Mouse (Mus musculus) embryo, embryonic 11.5 days (tissue): ENCODE measurements around the gene Doc2a.

Source experiments
- DNase-seq: peaks from one replicate; pipeline ENCODE4 v3.0.0-alpha.2; 2012; ENCODE audit warnings: low read depth, low spot score

Gene Doc2a

DNA sequence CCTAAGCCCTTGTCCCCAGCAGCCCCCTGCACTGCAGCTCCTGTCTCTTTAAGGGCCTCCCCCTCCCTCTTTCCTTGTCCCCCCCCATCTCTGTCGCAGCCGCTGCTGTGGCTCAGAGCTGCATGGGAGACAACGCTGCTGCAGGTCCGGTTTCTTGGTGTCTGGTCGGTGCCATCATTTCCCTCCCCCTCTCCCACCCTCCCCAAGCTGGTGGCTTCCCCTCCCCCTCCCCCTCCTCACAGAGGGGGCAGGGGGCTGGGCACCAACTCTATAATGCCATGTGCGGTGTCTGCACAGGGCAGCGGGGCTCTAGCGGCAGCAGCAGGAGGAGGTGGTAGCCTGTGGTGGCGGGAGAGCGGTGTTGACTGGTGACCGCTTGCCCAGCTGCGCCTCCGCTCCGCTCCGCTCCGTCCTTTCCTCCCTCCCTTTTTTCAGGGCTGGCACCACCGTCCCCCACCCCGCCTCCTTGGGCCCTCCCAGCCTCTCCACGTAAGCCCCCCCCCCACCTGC is 24.0 kb upstream of the Doc2a start:
- no peak for DNase-seq

DNA sequence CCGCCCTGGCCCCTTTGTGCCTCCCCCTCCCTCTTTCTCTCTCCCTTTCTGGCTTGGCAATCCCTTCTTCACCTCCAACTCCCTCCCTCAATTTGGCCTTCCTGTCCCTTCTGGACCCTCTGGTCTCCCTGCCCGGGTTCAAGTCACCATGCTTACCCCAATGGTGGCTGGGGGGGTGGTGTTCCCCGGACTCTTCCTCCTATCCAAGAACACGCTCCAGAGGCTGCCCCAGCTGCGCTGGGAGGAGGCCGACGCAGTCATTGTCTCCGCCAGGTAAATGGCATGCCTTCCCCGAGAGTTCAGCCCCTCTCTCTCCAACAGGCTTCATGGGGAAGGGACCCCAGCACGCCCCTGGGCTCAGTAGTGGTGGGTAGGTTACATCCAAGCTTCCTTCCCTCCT is 23.3 kb upstream of the Doc2a start:
- no peak for DNase-seq

DNA sequence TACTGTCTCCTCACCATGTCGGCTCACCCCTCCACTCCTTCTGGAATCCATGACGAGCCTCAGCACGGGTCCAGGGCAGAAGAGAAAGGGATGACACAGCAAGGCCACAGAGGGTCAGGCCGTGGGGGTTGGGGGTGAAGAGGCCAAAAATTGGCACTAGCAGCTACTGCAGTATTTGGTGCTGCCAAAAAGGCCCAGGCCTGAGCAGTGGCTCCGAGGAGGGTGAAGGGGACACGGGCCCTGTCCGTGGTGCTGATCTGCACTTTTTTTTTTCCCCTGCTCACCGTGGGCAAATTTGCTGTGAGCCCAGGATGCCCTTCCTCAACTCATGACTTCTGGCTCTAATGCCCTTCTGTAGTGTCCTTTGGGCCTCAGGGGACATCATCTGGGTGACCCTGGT is 21.8 kb upstream of the Doc2a start:
- DNase-seq = no peak

DNA sequence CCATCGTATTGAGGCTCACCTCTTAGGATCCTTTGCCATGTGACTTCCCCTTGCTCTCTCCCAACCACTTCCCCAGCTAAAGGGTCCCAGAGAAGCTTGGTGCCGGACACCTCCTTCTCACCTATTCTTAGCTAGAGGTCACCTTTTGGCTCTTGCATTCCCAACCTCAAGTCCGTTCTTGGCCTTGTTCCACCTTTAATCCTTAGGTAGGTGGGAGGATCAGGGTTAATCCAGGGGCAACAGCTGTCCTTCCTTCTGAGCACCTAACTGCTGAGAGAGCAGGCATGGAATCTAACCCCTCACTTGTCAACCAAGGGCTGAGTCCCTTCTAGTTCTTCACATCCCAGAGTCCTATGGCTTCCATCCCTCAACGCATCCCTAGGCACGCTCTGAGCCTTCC is 21.3 kb upstream of the Doc2a start:
- DNase-seq = no peak

DNA sequence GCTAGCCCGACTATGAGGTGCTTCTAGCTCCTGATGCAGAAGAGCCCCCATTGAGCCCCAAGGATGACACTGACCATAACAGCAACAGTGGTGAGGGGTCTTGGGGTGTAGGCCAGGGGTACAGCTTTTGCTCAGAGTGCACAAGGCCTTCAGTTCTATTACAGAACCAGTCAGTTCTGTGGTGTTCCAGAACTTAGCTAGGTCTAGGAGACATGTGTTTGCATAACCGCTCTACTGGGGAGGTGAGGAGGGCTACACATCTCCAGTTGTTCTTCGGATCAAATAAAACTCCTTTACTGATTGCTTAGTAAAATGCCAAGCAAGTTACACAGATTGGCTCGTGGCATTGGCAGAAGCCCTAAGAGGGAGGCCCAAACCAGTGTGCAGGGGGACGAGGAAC is 15.7 kb upstream of the Doc2a start, which contains the start of gene 4930451I11Rik:
Gene 4930451I11Rik, minus strand, starts transcription at position 101 of the 400 bp plus-strand sequence.
- no peak for DNase-seq

DNA sequence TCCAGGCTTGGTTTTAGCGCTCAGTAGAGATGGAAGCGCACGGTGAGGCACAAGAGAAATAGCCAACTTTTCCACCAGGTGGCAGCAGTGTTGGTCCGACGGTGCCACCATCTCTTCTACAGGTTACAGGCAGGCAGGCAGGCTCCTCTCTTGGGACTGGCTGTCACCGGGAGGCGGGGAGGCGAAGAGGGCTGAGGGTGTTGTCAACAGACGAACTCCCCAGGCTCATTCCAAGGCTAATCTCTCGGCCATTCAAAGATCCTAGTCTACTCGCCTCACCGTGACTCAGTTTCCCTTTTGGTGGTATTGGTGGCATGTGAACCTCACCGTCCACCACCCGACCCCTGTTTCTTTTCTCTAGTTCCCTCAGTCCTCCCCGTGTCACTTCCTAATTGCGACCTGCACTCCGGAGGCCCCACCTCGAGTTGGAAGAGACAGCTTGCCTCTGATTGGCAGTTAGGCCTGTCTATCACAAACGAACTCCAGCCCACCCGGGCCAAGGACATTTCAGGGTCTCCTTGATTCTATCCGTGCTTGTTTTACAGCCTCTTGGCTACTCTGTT is 15.1 kb upstream of the Doc2a start:
- DNase-seq = peak; percentile 64

DNA sequence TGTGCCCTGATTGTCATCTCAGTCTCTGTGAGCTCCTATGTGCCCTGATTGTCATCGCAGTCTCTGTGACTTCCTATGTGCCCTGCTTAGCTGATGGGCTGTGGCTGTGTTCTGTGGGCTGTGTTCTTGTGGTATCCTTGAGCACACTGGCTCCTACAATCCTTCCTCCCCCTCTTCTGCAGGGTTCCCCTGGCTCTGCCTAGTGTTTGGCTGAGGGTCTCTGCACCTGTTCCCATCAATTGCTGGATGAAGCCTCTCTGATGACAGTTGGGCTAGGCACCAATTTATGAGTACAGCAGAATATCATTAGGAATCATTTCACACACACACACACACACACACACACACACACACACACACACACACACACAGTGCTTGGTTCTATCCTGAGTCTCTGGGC is 13.9 kb upstream of the Doc2a start:
- no peak for DNase-seq

DNA sequence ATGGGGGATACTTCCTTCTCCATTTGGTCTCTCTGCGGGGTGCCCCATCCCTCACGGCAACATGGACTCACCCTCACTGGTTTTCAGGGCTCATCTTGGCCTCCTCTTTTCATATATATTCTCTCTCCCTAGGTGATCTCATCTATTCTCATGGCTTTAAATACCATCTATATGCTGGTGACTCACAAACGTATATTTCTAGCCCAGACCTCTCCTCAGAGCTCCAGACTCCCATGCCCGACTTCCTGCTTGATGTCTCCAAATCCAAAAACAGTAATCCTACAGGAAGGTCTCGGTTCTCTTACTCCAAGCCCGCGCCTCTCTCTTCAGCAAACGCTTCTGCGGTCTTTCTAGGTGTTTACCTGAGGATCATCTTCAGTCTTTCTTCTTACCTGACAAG is 3.9 kb upstream of the Doc2a start:
- DNase-seq = no peak

DNA sequence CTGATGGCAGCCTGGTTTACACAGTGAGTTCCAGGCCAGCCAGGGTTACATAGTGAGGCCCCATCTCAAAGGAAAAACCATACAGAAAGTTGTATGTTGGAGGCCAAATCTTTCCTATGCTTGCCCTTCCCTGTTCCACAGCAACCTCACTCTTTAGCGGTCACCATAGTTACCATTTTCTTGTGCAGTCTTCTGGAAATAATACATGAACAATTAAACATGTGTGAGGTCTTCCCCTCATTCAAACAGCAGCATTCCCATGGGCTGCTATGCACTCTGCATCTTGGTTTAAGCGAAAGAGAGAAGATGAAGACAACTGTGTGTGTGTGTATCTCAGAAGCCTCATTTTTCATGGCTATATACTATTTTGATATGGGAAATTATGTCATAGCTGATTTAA is 1.7 kb upstream of the Doc2a start:
- no peak for DNase-seq

DNA sequence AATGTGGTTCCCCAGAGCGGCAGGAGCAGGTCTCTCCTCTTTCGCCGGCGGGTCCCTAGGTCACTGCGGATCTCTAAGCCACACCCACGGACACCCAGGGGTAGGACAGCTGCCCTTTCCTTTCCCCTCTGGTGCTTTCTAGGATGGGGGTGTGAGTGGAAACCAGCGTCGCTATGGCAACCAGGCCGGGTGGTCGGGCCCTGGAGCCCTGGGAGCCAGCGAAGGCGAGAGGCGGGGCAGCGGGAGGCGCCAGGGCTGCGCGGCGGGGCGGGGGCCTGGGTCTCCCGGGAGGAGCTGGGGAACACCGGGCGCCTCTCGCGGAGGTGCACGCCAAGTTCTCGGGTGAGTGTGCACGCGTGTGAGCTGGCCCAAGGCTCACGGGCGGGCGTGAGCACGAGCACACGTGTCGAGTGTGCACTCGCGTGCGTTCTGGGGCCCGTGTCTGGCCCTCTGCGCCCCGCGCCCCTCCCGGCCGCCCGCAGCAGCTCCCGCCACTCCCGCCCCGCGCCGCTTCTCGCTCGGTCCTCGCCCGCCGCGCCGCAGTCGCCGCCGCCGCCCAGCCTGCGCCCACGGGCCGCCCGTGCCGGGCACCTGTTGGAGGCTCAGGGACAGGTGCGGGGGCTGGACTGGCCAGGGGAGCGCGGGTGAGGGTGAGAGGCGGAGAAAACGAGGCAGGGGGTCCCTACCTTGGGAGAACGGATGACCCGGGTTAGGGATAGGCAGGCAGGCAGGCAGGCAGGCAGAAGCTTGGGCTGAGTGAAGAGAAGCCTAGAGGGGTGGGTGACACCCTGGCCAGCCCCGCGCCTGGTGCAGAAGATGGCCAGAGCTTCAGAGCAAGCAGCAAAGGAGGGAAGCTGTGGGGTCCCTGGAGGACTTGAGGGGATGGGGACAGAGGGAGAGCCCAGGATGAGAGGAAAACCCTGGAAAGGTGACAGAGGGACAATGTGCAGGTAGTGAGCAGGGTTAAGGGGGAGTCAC is 494 bp downstream of the Doc2a start:
- no peak for DNase-seq

DNA sequence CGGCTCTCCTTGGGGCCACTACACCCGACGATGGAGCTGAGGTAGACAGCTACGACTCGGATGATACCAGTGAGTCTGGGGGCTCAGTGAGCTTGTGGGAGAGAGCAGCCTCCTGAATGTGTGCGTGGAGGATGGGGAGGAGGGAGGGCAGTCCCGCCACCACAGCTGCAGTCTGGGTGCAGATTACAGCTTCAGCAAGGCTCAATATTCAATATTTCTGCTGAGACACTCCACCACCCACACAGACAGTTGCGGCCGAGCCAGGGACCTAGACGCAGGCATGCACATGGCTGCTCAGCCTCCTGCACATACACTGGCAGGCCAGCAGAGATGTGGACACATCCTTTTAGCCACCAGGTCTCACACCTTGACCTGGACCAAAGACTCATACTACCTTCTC is 1.6 kb downstream of the Doc2a start:
- no peak for DNase-seq

DNA sequence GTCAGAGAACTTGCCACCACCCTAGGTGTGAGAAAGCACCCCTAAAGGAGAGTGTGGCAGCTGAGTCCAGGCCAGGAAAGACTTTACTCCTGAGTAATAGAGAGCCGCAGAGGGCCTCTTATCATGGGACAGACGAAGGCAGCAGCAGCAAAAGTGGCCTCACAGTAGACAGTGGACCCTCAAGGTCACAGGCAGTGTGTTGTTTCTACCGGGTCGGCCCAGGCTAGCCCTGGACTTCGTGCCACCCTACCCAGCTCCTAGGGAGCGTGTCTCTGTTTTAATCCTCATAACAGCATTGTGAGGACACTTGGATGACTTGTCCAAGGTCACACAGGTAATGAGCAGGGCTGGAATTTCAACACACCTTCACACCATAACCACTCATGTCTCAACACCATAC is 2.9 kb downstream of the Doc2a start:
- DNase-seq = no peak

DNA sequence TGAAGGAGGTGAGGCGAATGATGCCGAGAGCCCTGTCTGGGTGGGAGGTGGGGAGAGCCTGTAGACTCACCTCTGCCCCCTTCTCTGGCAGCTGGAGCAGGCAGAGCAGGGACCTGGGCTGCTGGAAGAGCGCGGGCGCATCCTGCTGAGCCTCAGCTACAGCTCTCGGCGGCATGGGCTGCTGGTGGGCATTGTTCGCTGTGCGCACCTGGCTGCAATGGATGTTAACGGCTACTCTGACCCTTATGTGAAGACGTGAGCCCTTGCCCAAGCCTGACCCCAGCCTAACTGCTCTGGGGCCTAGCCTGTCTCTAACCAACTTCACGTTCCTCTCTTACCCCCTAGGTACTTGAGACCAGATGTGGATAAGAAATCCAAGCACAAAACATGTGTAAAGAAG is 4.0 kb downstream of the Doc2a start:
- no peak for DNase-seq

DNA sequence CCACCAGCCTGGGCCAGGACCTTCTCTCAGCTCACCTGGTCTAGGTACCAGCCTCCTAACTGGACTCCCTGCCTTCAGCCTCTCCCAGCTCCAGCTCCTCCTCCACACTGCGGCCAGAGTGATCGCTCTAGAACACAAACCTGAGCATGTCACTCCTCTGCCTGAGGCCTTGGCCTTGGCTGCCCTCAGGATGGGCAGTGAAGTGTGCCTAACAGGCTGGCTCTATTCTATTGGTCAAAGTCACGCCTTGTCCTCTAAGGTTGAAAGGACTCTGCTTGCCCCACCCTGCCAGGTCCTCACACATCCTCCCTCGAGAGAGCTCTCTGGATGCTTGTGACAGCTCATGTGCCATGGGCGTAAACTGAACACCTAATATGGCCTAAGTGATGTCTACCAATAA is 6.2 kb downstream of the Doc2a start:
- no peak for DNase-seq

DNA sequence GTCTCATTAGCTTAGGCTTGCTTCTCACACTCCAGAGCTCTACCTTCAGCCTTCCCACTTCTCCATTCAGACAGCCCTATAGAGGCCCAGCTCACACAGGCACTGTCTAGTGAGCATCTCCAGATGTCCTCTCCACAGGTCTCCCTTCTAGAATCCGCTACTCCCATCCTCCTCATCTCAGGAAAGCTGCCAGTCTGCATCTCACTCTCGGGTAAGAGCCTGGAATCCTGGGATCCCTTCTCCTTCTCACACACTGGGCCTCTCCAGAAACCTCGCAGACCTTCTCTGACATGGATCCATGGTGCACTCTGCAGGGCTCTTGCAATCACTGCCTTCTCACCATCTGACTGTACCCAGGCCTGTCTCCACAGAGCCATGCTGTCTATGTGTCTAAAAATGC is 8.4 kb downstream of the Doc2a start:
- no peak for DNase-seq

DNA sequence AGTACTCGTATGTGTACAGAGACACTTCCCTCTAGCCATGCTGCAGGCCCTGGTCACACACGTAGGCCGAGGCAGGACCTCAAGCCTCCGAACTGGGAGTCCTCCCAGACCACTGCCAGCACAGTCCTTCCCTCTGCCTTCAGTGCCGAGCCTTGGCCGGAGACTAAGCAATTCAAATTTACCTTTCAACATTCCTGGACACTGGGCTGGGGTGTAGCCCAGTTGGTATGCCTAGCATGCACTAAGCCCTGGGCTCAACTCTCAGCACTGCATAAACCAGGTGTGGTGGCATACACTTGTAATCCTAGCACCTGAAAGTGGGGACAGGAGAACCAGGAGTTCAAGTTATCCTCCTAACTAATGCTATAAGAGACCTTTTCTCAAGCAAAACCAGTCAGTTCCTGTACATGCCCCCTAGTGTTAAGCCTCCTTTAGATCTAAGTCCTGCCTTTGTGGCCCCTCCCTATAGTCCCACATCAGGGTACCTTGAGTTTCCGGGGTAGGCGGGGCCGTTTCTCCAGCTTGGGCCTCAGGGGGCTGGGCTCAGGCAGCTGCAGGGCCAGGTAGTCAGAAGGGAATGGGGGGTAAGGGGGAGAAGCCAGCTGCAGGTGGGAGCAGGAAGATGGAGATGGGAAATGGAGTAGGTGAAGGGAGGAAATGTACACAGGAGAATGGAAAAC is 9.7 kb downstream of the Doc2a start:
- no peak for DNase-seq

DNA sequence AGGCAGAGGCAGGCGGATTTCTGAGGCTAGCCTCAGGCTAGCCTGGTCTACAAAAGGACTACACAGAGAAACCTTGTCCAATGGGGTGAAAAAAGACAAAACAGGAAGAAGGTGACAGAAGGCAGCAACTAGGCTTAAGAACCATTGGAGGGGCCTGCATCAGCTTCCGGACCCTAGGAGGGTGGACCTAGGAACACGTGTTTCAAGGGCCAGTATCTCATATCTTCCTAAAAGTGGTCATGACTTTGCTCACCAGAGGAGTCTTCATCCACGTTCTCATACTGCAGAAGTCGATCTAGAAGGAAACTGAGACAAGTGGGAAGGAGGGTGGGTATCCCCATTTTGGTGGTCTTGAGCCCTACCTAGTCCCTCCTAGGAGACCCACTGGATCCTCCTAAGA is 13.8 kb downstream of the Doc2a start:
- no peak for DNase-seq

DNA sequence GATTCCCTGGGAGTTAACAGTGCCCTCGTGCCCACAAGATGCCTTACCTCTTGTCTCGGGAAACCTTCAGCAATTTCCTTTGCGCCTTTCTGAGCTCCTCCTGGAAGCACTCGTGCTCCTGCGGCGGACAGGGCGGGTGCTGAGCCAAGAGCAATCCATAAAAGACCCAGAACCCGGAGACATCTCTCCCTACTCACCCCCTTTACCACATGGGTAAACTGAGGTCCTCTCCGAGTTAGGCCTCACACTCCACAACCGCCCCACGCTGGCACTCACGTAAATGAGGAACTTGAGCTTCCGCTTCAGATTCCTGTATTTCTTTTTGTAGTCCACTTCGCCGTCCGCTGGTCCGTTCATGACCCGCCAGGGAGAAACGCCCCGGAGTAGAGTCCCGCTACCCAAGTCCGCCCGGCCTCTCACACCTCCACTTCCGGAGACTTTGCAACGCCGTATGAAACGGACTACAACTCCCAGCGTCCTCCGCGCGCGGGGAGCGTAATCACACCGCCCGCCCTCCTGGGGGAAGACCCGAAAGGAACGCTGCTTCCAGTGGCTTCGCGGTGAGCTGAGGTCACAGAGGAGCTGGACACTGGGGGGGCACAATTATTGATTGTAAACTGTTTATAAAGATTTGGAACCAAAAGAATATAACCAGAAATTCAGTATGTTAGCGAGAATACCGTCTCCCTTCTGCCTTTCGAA is 14.4 kb downstream of the Doc2a start, which contains the start of gene Hirip3:
Gene Hirip3, plus strand, starts transcription at position 544 of the 702 bp plus-strand sequence.
- DNase-seq = peak; percentile 92

DNA sequence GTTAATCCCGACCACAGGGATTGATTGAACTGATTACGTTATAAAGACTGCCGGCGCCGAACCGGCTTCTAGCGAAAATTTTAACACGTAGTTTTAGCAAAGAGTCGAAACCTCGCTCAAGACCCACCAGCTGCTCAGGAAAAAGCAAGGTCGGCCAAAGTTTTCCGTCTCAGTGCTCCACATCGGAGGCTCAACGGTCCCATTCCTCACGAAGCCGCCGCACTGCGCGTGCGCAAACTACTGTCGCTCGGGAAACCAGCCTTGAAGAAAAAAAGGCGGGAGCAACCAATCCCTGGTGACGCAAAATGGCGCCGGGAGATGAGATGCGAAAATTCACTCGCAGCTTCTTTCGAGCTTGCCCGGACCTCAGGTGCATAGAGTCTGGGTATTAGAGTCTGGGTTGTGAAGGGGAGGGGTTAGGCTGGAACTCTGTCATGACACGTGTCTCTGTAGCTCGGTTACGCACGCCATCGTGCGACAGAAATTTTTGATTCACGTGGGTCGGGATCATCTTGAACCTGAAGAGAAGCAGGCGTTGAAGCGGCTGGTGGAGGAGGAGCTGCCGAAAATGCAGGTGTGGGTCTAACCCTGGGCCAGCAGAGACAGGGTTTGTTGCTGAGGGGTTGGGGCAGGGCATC is 15.1 kb downstream of the Doc2a start, which contains the start of gene Ino80e:
Gene Ino80e, minus strand, starts transcription at position 231 of the 638 bp plus-strand sequence.
- DNase-seq = peak; percentile 94

DNA sequence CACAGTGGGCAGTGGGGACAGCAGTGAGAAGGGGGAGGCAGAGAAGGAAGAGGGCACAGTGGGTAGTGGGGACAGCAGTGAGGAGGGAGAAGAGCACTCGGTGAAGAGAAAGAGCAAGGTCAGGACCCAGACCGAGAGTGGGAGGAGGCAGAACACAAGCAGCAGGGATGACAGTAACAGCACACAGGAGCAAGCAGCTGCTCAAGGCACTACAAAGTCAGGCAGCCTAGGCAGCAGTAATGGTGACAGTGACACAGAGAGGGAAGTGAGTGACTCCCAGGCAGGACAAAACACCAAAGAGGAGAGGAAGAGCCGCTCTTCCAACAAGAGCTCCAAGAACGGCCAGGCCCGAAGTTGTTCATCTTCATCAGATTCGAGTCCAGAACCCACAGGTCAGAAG is 16.6 kb downstream of the Doc2a start:
- DNase-seq = no peak

DNA sequence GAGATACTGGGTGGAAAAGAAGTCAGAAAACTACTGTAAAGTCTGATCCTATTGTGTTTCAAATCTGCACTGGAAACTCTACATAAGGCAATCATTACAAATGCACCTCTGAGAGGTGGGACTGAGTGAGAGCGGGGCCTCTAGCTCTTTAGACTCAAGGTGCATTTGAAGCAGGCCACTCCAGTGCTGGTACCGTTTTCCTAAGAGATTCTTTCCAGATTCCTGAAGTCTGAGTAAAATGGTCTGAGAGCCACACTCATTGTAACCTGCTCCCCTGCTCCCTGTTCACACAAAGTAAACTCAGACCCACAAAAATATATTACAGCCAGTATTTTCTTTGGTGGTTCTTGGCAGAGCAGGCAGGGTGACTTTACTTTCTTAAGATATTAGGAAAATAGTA is 20.3 kb downstream of the Doc2a start:
- no peak for DNase-seq
